Mouse (Mus musculus) left cerebral cortex, postnatal 36 days (tissue): ENCODE measurements around the gene Pcsk5. TPM values are rescaled to one million over a fixed set of nuclear protein-coding genes. Genes with fewer than 3 reads are reported as not detected.

Experiments
- DNase-seq, 2 experiments: peaks; one replicate each; pipeline ENCODE4 v3.0.0; 2021 to 2022; ENCODE audit warnings: low spot score in 2 of 2, mixed read lengths in 1 of 2
- intact Hi-C: fragments of 180-260 bp; cut with DNase I; formaldehyde crosslinking; loops from one replicate; pipeline ENCODE4 v1.15.1; 2025
- total RNA-seq, 2 experiments: library from RNA; stranded (reverse); gene quantifications; 2 replicates each; pipeline ENCODE4 v1.2.3; 2021

The Pcsk5 gene
- total RNA-seq, 2 experiments from 2014 or later = 13.3 to 13.5 TPM

DNA sequence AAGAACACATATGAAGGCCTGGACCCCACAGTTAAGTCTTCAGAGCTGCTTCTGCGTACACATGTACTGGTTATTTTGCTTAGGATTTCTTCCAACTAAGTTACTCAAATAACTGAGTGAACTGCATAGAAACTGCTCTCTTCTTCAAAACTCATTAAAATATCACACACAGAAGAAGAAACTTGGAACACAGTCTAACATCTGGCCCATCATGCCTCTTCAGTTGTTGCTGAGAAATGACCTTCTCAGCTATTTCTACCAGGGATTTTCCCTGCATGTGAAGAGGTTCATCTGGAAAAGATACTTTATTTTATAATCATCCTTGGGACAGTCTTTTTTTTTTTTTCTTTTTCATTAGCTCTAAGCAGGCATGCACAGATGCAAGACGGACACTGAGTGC, 231.3 kb downstream of the Pcsk5 start:
- intact Hi-C loops = no loop called here

GRCm38 (mm10) chr19:17603322-17603721, 234.1 kb downstream of the Pcsk5 start:
- intact Hi-C loops = no loop called here
- DNase-seq = no peak

More for the DNA sequence above, 231.3 kb downstream of the Pcsk5 start:
- no peak for DNase-seq

DNA sequence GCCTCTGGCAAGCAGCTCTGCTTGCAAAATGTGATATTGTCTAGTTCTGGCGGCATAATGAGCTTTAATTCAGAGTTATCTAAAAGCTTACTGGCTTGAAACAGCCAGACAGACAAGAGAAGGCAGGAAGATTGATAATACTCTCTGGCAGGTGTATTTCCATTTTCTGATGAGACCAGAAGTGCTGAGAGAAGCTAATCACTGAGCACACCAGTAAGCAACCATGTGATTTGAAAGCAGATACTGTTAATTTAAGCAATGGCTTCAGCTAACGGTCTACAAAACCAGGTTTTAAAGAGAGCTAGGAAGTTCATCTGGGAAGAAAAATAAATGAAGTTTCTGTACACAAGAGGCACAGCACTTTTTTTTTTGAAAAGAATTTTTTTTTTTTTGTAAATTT, 237.1 kb downstream of the Pcsk5 start:
- intact Hi-C loops = no loop called here

GRCm38 (mm10) chr19:17592790-17593189, 244.6 kb downstream of the Pcsk5 start:
- intact Hi-C loops = no loop called here

More for the DNA sequence above, 237.1 kb downstream of the Pcsk5 start:
- DNase-seq = no peak

GRCm38 (mm10) chr19:17591335-17591734, 246.1 kb downstream of the Pcsk5 start:
- DNase-seq = no peak
- intact Hi-C loops = no loop called here

More at GRCm38 (mm10) chr19:17592790-17593189, 244.6 kb downstream of the Pcsk5 start:
- no peak for DNase-seq

DNA sequence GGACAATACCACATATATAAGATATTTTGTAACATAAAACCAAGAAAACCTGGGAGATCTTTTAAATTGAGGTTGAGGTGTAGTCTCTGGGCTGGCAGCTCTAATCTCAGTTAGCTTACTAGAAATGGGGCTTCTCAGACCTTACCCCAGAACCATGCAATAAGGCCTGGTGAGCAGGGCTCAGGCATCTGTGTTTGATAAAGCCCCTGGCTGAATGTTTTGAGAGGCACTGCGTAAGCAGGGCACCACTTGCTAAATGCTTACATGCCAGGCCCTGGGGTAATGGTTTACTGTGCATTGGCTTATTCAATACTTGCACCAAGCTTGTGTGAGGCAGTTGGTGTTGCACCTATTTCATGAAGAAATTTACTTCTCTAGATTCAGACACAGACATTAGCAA, 247.1 kb downstream of the Pcsk5 start:
- DNase-seq = no peak
- intact Hi-C loops = no loop called here

DNA sequence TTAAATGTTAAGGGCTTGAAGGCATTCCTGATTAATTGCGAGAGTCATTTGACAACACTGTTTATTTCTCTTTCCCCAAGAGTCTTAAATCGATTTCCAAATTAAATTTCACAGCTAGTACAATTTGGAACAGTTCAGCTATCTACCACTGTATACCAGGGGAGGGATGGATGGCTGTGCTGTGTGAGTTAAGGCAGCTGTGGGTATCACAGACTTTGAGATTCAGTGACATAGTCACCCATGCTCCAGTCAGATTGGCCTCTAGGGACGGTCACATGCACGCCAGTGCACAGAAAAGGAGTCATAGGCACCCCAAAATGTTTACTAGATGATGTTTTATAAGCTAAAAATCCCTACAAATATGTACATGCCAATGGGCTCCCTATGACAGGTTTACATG, 260.0 kb downstream of the Pcsk5 start:
- intact Hi-C loops = no loop called here
- DNase-seq = no peak

- DNase-seq = no peak
- intact Hi-C loops = no loop called here
Observed at GRCm38 (mm10) chr19:17574564-17574963, 262.9 kb downstream of the Pcsk5 start.

DNA sequence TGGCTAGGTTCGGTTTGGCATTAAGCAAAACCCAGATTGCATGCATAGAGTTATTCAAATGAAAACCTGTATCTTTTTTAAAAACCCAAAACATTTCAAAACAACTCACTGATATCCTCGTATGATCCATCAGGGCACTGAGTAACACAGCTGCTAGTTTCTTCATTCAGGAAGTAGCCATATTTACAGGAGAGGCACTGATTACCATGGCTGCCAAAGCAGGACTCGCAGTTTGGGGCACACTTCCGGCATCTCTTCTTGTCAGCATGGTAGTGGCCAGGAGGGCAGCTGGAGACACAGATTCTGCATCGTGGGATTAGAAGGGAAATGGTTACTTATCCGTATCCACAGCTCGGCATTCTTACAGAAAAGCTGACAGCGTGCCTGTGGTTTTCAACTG, 265.1 kb downstream of the Pcsk5 start:
- DNase-seq = no peak
- intact Hi-C loops = no loop called here

GRCm38 (mm10) chr19:17570936-17571335, 266.5 kb downstream of the Pcsk5 start:
- intact Hi-C loops = no loop called here
- no peak for DNase-seq

- no peak for DNase-seq
- intact Hi-C loops = no loop called here
Observed at GRCm38 (mm10) chr19:17567264-17567663, 270.2 kb downstream of the Pcsk5 start.

GRCm38 (mm10) chr19:17566097-17566496, 271.3 kb downstream of the Pcsk5 start:
- intact Hi-C loops = no loop called here
- no peak for DNase-seq

GRCm38 (mm10) chr19:17558764-17559163, 278.7 kb downstream of the Pcsk5 start:
- no peak for DNase-seq
- intact Hi-C loops = no loop called here

- no peak for DNase-seq
- intact Hi-C loops = no loop called here
Observed at GRCm38 (mm10) chr19:17555159-17555558, 282.3 kb downstream of the Pcsk5 start.

- intact Hi-C loops = no loop called here
- DNase-seq = no peak
Observed at GRCm38 (mm10) chr19:17554571-17554970, 282.9 kb downstream of the Pcsk5 start.

- no peak for DNase-seq
- intact Hi-C loops = no loop called here
Observed at GRCm38 (mm10) chr19:17553396-17554100, 283.9 kb downstream of the Pcsk5 start.

DNA sequence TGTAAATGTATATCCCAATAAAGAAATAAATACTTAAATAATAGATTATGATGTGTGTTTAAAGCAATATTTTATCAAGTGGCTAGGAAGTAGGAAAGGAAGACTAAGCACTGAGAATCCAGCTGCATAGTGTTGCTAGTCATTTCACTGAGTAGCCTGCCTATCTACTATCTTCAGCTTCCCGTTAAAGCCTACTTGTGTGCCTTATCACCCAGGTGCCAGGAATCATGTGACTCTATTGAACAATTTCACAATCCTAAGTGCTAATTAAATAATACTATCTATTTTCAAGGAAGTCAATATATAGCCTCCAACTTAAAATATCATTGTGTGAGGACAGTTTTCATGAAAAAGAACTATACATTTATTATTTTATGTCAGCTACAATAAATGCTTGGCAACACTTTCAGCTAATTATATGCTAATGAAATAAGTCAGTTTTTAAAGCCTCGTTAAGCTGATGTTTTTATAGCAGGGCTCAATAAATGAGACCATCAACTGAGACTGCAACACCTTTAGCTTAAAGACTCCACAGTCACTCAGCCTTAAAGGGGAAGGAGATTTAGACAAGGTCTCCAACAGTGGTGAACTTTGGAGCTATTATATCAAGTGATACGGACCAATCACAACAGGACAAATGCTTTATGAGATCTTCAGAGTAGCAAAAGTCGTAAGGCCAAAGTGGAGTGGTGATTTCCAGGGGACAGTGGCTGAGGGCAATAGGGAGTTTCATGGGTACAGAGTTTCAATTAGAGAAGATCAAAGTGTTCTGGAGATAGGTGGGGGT, 308.5 kb downstream of the Pcsk5 start:
- DNase-seq = no peak
- intact Hi-C loops = no loop called here

DNA sequence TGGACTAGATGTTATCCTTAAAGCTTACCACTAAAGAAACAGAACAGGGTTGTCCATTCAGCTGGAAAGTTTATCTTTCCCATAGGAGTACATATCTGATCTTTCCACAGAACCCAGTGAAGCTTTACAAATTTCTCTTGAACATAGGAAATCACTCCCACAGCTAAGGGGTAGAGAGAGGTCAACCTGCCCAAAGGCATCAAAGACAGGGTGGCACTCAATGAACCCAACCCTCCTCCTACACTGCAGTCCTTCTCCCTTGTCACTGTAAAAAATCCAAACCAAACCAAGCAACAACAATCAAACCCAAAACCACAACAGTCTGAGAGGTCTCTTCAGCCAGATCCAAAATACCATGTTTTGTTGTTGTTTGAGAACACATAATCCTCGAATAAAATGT, 311.9 kb downstream of the Pcsk5 start:
- no peak for DNase-seq
- intact Hi-C loops = no loop called here

DNA sequence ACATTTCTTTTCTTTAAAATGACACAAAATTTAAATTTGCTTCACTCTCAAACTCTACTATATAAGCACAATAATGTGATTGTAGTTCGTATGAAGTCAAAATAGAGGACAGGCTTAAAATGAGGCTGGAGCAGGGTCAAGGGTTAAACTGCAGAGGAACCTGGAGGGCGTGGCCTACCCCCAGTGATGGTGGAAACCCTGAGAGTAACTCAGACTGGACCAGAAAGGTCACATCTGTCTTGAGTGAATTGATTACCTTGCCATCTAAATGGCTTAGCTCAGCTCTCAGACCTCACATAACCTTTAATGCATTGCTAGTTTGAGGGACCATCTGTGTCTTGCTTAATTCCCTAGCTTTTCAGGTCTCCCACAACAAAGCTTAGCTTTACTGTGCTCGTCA, 323.0 kb downstream of the Pcsk5 start:
- no peak for DNase-seq

DNA sequence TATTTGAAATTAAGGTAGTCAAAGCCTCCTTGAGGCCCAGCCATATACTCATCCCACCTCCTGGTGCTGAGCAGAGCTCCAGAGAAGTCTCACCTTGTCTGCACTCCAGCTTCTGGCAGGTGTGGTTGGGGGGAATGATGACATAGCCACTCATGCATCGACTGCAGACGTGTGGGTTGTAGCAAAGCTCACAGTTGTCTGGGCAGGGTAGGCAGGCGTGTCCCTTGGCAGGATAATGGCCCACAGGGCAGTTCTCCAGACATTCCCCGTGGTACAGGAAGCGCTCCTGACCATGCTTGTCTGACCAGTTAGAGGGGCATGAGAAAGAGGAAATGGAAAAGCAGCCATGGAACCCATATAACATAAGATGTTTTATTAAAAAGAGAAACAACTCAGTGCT, 326.1 kb downstream of the Pcsk5 start:
- intact Hi-C loops = no loop called here
- DNase-seq = no peak

More for the DNA sequence above, 323.0 kb downstream of the Pcsk5 start:
- intact Hi-C loops = no loop called here

GRCm38 (mm10) chr19:17504212-17504611, 333.2 kb downstream of the Pcsk5 start:
- no peak for DNase-seq
- intact Hi-C loops = no loop called here
